Mouse (Mus musculus): ENCODE data around the gene Hist1h4h. TPM values are rescaled to one million over a fixed set of nuclear protein-coding genes. Genes with fewer than 3 reads are reported as not detected.
A peak's percentile ranks its signal among the peaks of the same experiment; 100 is the strongest.

Hist1h4h gene
- 4.6 and 4.8 TPM in 2 replicates for polyA plus RNA-seq (2015; fragmentation: Nextera tagmentation; extraction: Ambion mirVana)

DNA sequence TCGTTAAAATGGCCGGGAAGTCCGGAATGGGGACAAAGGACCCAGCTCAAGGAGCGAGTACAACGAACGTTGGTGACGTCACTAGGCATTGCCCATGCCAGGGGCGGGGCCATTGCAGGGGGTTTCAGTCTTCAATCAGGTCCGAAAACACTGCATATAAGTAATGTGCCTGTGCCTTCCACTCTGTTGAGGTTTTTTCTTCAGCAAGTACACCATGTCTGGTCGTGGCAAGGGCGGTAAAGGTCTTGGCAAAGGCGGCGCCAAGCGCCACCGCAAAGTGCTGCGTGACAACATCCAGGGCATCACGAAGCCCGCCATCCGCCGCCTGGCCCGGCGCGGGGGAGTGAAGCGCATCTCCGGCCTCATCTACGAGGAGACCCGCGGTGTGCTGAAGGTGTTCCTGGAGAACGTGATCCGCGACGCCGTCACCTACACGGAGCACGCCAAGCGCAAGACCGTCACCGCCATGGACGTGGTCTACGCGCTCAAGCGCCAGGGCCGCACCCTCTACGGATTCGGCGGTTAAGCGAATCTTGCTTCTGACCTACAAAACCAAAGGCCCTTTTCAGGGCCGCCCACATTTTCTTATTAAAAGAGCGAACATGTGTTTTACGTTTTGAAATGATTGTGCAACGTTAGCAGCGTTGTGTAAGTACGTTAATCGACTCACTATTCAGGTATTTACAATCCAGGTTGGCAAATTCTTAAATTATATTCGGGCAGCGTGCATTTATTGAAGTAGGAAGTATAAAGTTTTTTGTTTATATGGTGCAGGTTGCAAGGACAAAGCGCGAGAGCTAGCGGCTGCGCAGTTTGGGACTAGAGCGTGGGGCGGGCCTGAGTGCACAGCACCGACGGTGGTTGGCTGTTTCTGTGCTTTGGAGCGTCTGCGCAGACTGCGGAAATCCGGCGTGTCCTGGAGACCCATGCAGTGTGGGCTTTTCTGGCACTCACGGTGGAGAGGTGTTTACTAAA is at the start of gene Hist1h4h:
TSS of gene Hist1h4h (plus strand) at position 150 of the 975 bp plus-strand sequence.
- H3K27ac ChIP-seq: peak within 1 kb of the TSS; percentile 93
- peak; percentile 76 for ATAC-seq
- H3K36me3 ChIP-seq: no peaks in the 10 kb centered on the region
- H3K9ac ChIP-seq: peak within 1 kb of the TSS; percentile 46
- H3K27me3 ChIP-seq (replicated peaks): no peaks in the 10 kb centered on the region
- H3K4me2 ChIP-seq (replicated peaks): peak within 1 kb of the TSS; percentile 69
- peaks cover 11% of the 10 kb centered on the region for H3K4me1 ChIP-seq (replicated peaks)
- under 1% methylated on average over 61 of the region's 70 CpGs for WGBS
- no peaks in the 10 kb centered on the region for H3K9me3 ChIP-seq
- peak within 1 kb of the TSS; percentile 39 for H3K4me3 ChIP-seq (replicated peaks)

DNA sequence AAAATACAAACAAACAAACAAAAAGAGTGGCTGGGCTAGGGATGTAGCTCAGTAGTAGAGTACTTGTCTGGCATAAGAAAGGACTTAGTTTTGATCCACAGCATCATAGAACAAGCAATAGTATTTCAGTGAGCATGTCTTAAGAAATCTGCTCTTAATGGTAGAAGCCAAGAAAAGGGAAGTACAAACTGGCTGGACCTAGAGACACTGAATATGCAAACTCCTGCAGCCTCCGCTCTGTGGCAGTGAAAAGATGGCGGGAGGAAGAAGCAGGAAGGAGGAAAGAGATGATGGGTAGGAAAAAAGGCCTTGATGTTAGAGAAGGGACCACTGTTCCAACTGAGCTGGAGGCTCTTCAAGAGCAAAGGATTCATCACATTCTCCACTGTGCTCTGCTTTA is 47.7 kb upstream of the Hist1h4h start:
- H3K9ac ChIP-seq: no peak overlapping the region
- H3K36me3 ChIP-seq: no peaks in the 10 kb centered on the region
- 90% methylated on average over 2 of the region's 2 CpGs for WGBS
- no peaks in the 10 kb centered on the region for H3K4me1 ChIP-seq (replicated peaks)
- H3K9me3 ChIP-seq: no peaks in the 10 kb centered on the region
- ATAC-seq: no peak
- H3K4me3 ChIP-seq (replicated peaks): no peak overlapping the region
- H3K27me3 ChIP-seq (replicated peaks): no peaks in the 10 kb centered on the region
- H3K4me2 ChIP-seq (replicated peaks): no peak overlapping the region
- no peak overlapping the region for H3K27ac ChIP-seq

DNA sequence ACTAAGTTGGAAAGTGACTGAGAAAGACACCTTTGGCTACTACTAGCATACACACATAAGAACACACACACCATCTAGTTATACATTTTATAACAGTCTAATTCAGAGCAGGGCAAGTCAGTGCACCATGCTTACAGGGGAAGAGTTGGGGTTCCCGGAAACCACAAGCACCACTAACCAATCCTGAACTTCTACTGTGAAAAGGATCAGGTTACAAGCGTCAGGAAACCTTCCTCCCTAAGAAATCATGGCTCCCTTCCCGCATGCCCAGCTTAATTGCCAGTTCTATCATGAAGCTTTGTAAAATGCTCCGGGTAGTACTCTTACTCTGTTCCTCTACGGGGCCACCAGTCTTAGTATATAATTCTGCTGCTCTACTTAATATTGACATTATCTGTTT is 45.6 kb upstream of the Hist1h4h start:
- H3K4me2 ChIP-seq (replicated peaks): no peak overlapping the region
- H3K27me3 ChIP-seq (replicated peaks): no peaks in the 10 kb centered on the region
- no peaks in the 10 kb centered on the region for H3K9me3 ChIP-seq
- ATAC-seq: no peak
- WGBS: 40% methylated on average over 5 of the region's 5 CpGs
- no peaks in the 10 kb centered on the region for H3K36me3 ChIP-seq
- H3K27ac ChIP-seq: no peak overlapping the region
- no peak overlapping the region for H3K9ac ChIP-seq
- H3K4me3 ChIP-seq (replicated peaks): no peak overlapping the region
- no peaks in the 10 kb centered on the region for H3K4me1 ChIP-seq (replicated peaks)

GRCm38 (mm10) chr13:23488400-23489322 is 42.2 kb upstream of the Hist1h4h start, which contains the start of gene Btn2a2:
Btn2a2 (minus strand) TSS chr13:23488857.
- WGBS: 10% methylated on average over 14 of the region's 14 CpGs
- peak within 1 kb of the TSS; percentile 18; the same call in 1 of the 2 replicates for H3K9ac ChIP-seq

DNA sequence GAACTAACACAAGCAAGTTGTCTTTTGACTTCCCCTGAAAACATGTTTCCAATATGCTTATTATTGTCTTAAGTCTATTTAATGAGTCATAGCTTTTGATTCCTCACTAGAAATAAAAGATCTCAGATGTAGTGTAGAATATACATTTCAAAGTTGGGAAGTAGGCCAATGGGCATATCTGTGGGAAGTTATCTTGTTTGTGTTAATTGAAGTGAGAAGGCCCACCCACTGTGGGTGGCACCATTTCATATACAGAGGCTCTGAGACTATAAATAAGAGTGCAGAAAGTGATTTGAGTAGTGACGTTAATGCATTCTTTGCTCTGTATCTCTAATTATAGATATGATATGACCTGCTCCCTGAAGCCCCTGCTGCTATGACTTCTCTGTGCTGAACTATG is 40.0 kb upstream of the Hist1h4h start:
- no peak overlapping the region for H3K9ac ChIP-seq
- no peak overlapping the region for H3K4me3 ChIP-seq (replicated peaks)
- H3K36me3 ChIP-seq: no peaks in the 10 kb centered on the region
- H3K4me2 ChIP-seq (replicated peaks): no peak overlapping the region
- H3K27ac ChIP-seq: no peak overlapping the region
- no peaks in the 10 kb centered on the region for H3K27me3 ChIP-seq (replicated peaks)
- no peaks in the 10 kb centered on the region for H3K4me1 ChIP-seq (replicated peaks)
- H3K9me3 ChIP-seq: no peaks in the 10 kb centered on the region
- ATAC-seq: no peak
- WGBS: 51% methylated on average over 1 of the region's 1 CpGs

More at GRCm38 (mm10) chr13:23488400-23489322, 42.2 kb upstream of the Hist1h4h start, which contains the start of gene Btn2a2:
- no peaks in the 10 kb centered on the region for H3K9me3 ChIP-seq
- H3K4me1 ChIP-seq (replicated peaks): no peaks in the 10 kb centered on the region
- H3K27me3 ChIP-seq (replicated peaks): no peaks in the 10 kb centered on the region
- ATAC-seq: peak; percentile 98
- peak within 1 kb of the TSS; percentile 36 for H3K4me3 ChIP-seq (replicated peaks)
- peak within 1 kb of the TSS; percentile 73 for H3K4me2 ChIP-seq (replicated peaks)
- no peak within 1 kb of the TSS for H3K27ac ChIP-seq
- H3K36me3 ChIP-seq: no peaks in the 10 kb centered on the region

DNA sequence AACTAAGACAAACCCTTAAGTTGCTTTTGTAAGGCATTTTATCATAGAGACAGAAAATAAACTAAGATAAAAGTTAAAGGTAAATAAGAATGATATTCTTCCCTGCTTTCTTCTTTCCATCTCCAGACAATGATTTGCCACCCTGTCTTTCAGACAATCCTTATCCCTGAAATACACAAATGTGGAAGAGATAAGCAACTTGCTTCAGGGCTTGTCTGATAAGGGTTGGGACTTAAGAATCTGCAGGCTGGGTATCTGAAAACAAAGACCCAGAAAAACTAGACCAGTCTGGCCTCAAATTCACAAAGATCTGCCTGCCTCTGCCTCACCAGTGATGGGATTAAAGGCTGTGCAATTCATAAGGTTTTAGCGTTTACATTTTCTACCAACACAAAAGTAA is 39.6 kb upstream of the Hist1h4h start:
- Histone ChIP-seq H3K36me3 (no peaks in the 10 kb centered on the region), H3K9ac (no peak overlapping the region), H3K4me3 (replicated peaks) (no peak overlapping the region), H3K4me2 (replicated peaks) (no peak overlapping the region), H3K27me3 (replicated peaks) (no peaks in the 10 kb centered on the region), H3K4me1 (replicated peaks) (no peaks in the 10 kb centered on the region), H3K27ac (no peak overlapping the region), H3K9me3 (no peaks in the 10 kb centered on the region)
- 14% methylated on average over 1 of the region's 1 CpGs for WGBS
- no peak for ATAC-seq

- Histone ChIP-seq H3K27me3 (replicated peaks) (no peaks in the 10 kb centered on the region), H3K4me1 (replicated peaks) (no peaks in the 10 kb centered on the region), H3K4me2 (replicated peaks) (peak overlapping the region; percentile 56), H3K9me3 (no peaks in the 10 kb centered on the region), H3K27ac (no peak overlapping the region), H3K36me3 (no peaks in the 10 kb centered on the region), H3K4me3 (replicated peaks) (peak overlapping the region; percentile 26), H3K9ac (no peak overlapping the region)
- no peak for ATAC-seq
- 14% methylated on average over 14 of the region's 14 CpGs for WGBS
These were observed 38.9 kb upstream of the Hist1h4h start for GRCm38 (mm10) chr13:23491990-23492389.

DNA sequence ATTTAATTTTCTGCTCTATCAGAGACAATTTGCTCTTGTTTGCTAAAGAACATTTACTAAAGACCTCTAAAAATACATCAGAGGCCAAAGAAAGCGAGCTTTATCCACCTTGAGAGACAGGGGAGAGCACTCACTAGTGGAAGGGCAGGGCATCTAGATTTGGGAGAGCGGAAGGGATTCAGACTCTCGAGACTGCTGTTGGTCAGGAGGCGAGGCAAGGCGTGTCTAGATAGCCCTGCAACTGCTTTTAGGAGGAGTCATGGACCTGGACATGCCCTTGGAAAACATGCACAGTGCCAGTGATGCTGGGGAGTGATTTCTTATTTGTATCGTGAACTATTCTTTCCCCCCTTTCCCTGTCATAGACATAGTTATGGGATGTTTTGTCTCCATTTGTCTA is 35.3 kb upstream of the Hist1h4h start:
- no peak overlapping the region for H3K27ac ChIP-seq
- H3K9ac ChIP-seq: no peak overlapping the region
- 80% methylated on average over 6 of the region's 6 CpGs for WGBS
- H3K36me3 ChIP-seq: no peaks in the 10 kb centered on the region
- no peak overlapping the region for H3K4me3 ChIP-seq (replicated peaks)
- H3K4me1 ChIP-seq (replicated peaks): no peaks in the 10 kb centered on the region
- no peak for ATAC-seq
- no peaks in the 10 kb centered on the region for H3K9me3 ChIP-seq
- no peak overlapping the region for H3K4me2 ChIP-seq (replicated peaks)
- no peaks in the 10 kb centered on the region for H3K27me3 ChIP-seq (replicated peaks)

DNA sequence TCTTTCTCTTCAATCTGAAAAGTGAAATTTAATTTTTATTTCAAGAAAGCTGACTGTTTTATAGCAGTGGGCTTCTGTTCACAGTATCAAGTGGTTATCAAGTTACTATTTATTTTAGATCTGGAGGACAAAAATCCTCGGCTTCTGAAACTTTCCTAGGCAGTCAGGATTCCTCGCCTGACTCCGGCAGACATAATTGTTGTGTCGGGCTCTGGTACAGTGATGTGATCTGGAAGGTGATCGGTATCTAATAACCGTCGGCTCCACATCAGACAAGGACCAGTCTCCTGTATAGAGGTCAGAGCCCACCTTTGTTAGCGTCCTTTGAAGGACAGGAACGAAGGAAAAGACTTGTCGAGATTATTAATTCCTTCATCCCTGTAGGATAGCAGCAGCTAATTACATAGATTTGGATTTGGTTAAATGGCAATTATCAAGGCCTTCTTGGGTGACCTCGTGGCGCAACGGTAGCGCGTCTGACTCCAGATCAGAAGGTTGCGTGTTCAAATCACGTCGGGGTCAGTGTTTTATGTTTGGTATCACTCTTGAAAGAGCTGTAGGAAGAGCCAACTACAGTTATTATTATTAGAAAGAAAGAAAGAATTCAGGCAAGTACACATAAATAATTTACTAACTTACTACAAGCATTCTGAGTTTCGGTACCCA is 33.1 kb upstream of the Hist1h4h start:
- H3K4me1 ChIP-seq (replicated peaks): no peaks in the 10 kb centered on the region
- H3K36me3 ChIP-seq: no peaks in the 10 kb centered on the region
- 9% methylated on average over 19 of the region's 19 CpGs for WGBS
- H3K4me3 ChIP-seq (replicated peaks): 0 out of 2 replicates have a peak overlapping the region, but pooled peaks have one; percentile 12
- no peak overlapping the region for H3K9ac ChIP-seq
- peak; percentile 57 for ATAC-seq
- H3K27me3 ChIP-seq (replicated peaks): no peaks in the 10 kb centered on the region
- H3K9me3 ChIP-seq: no peaks in the 10 kb centered on the region
- peak overlapping the region; percentile 49 for H3K4me2 ChIP-seq (replicated peaks)
- H3K27ac ChIP-seq: no peak overlapping the region

GRCm38 (mm10) chr13:23498653-23499052 is 32.2 kb upstream of the Hist1h4h start:
- no peak for ATAC-seq
- peak overlapping the region; percentile 14 for H3K4me3 ChIP-seq (replicated peaks)
- no peaks in the 10 kb centered on the region for H3K4me1 ChIP-seq (replicated peaks)
- WGBS: 8% methylated on average over 10 of the region's 10 CpGs
- H3K4me2 ChIP-seq (replicated peaks): peak overlapping the region; percentile 49
- no peaks in the 10 kb centered on the region for H3K27me3 ChIP-seq (replicated peaks)
- no peak overlapping the region for H3K9ac ChIP-seq
- no peaks in the 10 kb centered on the region for H3K9me3 ChIP-seq
- H3K27ac ChIP-seq: no peak overlapping the region
- H3K36me3 ChIP-seq: no peaks in the 10 kb centered on the region

GRCm38 (mm10) chr13:23499943-23500342 is 30.9 kb upstream of the Hist1h4h start:
- Histone ChIP-seq H3K9ac (no peak overlapping the region), H3K4me2 (replicated peaks) (no peak overlapping the region), H3K4me3 (replicated peaks) (no peak overlapping the region), H3K27ac (no peak overlapping the region), H3K27me3 (replicated peaks) (no peaks in the 10 kb centered on the region), H3K9me3 (no peaks in the 10 kb centered on the region), H3K4me1 (replicated peaks) (no peaks in the 10 kb centered on the region), H3K36me3 (no peaks in the 10 kb centered on the region)
- peak; percentile 57; the same call in 1 of the 2 replicates for ATAC-seq
- WGBS: 30% methylated on average over 7 of the region's 7 CpGs
